Mouse (Mus musculus) G1E (cell line): ENCODE measurements at regions not wholly inside any gene's neighbourhood (a gene's known extent, or its start where the extent isn't known, plus 50 kb on each side); places are given as distances from the start of the nearest gene placed in this dataset.

ENCODE experiments used
- CTCF ChIP-seq: IDR thresholded peaks from 2 replicates; pipeline ENCODE4 v1.5.1; 2012; ENCODE audit warnings: low read depth, low read length, inconsistent platforms, mixed read lengths
- GATA1 ChIP-seq: IDR thresholded peaks from 2 replicates; pipeline ENCODE4 v1.6.1; 2012; ENCODE audit warnings: borderline replicate concordance, low read length, inconsistent platforms, mixed read lengths
- POLR2AphosphoS5 ChIP-seq: IDR thresholded peaks from 2 replicates; pipeline ENCODE4 v1.6.1; 2012; ENCODE audit warnings: low read depth, low read length, inconsistent platforms; ENCODE audit not compliant: insufficient replicate concordance
- TAL1 ChIP-seq: conservative IDR thresholded peaks from 2 replicates; pipeline ENCODE4 v1.6.1; 2012; ENCODE audit warnings: low read depth, low read length, inconsistent platforms, mixed read lengths

DNA sequence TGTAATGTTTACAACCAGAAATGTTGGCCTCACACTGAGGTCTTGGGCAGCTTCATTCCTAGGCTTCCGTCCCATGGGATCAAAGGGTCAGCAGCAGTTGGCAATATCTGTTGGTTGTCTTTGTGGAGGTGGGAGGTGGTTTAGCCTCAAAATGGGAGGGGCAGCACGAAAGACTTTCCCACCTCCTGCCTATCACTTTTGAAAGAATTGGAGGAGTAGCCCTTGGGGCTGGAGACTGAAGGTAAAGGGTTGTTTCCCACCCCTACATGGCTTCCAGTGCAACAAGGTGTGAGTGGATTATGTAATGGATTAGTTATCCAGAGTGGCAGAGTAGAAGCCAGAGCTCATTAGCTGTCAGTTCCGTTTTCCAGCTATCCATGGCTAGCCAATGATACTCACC, 102.5 kb downstream of the Dhrs2 start:
- TF ChIP-seq POLR2AphosphoS5 (no peak), CTCF (no peak), TAL1 (no peak), GATA1 (no peak)
